Mouse (Mus musculus) megakaryocyte-erythroid progenitor cell, adult 5 weeks (primary cell): Measurements from ENCODE around the gene Gm43191. TPM values are rescaled to one million over a fixed set of nuclear protein-coding genes. Genes with fewer than 3 reads are reported as not detected.

Source experiments
- polyA plus RNA-seq: library from polyadenylated mRNA; stranded (reverse); fragments of >175 nt; gene quantifications from 2 replicates; pipeline ENCODE4 v1.2.3, GENCODE M21; 2012

Gm43191 gene
- not detected in 2 replicates for polyA plus RNA-seq

DNA sequence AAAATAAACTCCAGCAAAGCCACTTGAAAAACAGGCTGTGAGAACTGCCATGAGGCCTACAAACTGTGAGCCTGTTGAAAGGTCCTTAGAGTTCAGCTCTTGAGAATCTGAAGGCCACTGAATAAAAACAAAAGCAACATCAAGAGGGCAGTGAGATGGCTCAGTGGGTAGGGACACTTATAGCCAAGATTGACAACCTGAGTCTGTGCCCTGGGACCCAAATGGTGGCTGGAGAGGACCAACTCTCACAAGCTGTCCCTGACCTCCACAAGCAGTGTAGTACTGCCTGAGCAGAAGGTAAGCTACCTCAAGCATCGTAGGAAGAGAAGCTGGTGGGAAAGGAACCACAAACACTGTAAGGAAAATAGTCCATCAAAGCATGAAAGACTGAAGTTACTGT, at the start of gene Gm43191:
TSS of gene Gm43191 (minus strand) at position 101 of the 400 bp plus-strand sequence.

DNA sequence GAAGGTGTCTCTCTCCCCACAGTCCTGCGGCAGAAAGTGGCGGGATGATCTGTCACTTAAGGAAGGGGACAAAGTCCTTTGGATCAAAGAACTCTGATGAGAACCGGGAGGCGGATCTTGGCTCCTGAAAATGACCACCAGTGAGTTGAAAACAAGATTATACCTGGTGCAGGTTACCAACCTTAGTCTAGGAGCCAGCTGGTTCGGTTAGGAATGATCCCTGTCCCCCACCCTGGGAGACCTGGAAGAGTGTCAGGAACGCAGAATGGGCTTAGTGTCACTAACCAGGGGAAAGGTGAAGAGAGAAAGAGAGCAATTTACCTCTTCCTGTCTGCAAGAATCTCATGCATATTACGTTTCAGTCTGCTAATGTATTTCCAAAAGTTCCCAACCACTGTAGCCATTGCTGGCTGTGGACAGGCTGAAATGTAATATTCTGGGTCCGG, 31.4 kb upstream of the Gm43191 start, which contains the start of gene Slc35a3:
TSS of gene Slc35a3 (minus strand) at position 396 of the 446 bp plus-strand sequence.

DNA sequence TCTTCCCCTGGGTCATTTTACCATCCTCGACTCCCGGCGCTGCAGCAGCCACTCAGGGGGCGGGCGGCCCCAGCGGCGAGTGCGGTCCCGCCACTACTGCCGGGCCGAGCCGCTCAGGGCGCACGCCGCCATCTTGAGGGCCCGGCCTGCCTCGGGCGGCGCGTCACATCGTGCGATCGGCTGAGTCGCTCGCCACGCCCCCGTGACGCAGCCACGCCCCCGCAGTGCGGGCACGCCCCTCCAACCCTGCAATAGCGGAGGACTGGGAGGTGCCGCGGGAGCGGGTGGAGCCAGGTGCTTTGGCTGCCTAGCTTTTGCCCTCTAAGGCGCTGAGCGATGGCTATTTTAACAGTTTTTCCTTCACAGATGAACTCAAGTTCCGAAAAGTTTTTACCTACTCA, 18.6 kb downstream of the Gm43191 start, which contains the start of gene Mfsd14a:
TSS of gene Mfsd14a (minus strand) at position 215 of the 401 bp plus-strand sequence.

DNA sequence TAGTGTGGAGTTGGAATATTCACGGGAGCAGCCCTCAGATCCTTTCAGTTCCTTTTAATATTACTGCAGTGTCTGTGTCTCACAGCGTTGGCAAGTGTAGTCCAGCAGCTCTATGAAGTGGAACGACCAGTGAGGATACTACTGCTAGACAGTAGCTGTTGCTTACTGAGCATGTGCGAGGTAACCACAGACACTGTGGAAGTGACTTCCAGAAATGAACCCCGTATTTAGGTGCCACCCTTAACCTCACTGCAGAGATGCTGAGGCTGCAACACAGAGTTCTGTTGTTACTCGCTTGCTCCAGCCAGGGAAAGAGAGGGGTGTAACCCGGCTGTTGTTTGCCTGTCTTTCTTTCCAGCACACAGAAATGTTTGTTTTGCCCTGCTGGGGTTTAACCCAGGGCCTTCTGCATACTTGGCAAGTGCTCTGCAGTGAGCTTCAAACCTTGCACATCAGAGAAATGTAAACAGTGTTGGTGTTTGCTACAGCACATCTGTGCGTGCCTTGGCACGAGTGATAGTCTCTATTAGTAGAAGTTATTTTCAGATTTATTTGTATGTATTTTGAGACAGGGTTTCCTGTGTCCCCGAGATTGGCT, 66.7 kb downstream of the Gm43191 start, which contains the start of gene Trmt13:
TSS of gene Trmt13 (minus strand) at position 293 of the 598 bp plus-strand sequence.

DNA sequence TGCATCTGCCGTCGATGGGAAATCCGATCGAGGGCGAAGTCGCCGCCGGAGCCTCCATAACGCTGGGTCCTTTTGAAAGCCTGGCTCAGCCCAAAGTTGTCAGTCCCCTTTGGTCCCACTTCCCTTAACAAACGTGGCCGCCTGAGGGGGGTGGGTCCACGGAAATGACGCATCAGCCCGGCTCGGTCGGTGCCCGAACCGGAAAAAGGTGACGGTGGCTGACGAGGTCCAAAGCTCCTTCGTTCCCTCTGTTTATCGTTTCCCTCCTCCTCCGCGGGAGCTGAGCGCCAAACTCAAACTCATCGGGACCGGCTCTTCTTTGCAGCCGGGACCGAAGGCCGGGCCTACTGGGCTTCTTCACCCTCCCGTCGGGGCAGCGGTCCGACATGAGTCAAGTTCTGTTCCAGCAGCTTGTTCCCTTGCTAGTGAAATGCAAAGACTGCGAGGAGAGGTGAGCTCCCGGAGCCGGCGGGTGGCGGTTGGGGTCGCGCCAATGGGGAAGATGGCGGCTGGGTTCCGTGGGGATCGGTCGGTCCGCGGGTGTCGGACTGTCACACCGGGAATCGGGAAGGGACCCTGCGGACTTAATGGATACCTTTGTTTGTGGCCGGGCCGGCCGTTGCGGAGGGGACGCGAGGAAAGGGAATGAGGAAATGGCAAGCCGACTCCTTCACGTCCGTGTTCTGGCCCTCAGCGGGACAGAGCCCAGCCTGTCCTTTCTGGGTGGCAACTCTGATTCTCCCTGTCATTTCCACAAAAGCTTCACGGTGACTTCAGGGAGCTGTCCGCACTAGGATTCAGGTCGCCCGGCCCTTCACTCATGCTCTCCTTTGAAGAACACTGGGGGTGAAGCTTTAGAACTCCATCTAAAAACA, 86.1 kb downstream of the Gm43191 start, which contains the start of gene Sass6:
TSS of gene Sass6 (plus strand) at position 255 of the 875 bp plus-strand sequence.

Other genes starting within 250 kb of the Gm43191 start
- 53.1 and 56.5 TPM in 2 replicates for gene Rtca, start 173.1 kb downstream of the Gm43191 start, polyA plus RNA-seq
- 1.00 and 1.0 TPM in 2 replicates for gene Dbt, start 168.2 kb downstream of the Gm43191 start, polyA plus RNA-seq
- gene Lrrc39, start 118.3 kb downstream of the Gm43191 start, polyA plus RNA-seq: not detected in 2 replicates
- 3.9 and 5.9 TPM in 2 replicates for gene Sass6, start 86.3 kb downstream of the Gm43191 start, polyA plus RNA-seq
- gene Trmt13, start 66.7 kb downstream of the Gm43191 start, polyA plus RNA-seq: 3.1 and 6.2 TPM in 2 replicates
- 17.8 and 24.3 TPM in 2 replicates for gene Mfsd14a, start 18.6 kb downstream of the Gm43191 start, polyA plus RNA-seq
- gene Slc35a3, start 31.6 kb upstream of the Gm43191 start, polyA plus RNA-seq: 9.7 and 11.5 TPM in 2 replicates
- gene Agl, start 126.9 kb upstream of the Gm43191 start, polyA plus RNA-seq: 0.74 and 0.81 TPM in 2 replicates
- 3.8 and 4.6 TPM in 2 replicates for gene Frrs1, start 178.2 kb upstream of the Gm43191 start, polyA plus RNA-seq